Mouse (Mus musculus): Measurements from ENCODE around the gene Spock1.

- no peak for TF ChIP-seq CTCF (conservative IDR thresholded peaks at IDR 0.05; ENCODE audit: low read length)
- no peak for TF ChIP-seq NANOG (IDR thresholded peaks at IDR 0.05; ENCODE audit: borderline replicate concordance, low read length)
- TF ChIP-seq POU5F1 (IDR thresholded peaks at IDR 0.05; ENCODE audit: borderline replicate concordance, low read length) = no peak
Observed at GRCm38 (mm10) chr13:57666173-57666842, 241.8 kb downstream of the Spock1 start.
